Mouse (Mus musculus): ENCODE data around the gene Stx2. TPM values are rescaled to one million over a fixed set of nuclear protein-coding genes. Genes with fewer than 3 reads are reported as not detected.
"Not testable (repeated sequence)": the region's sequence is repeated elsewhere in the genome, so short reads cannot be mapped to it uniquely, and the experiment has no call there.

The Stx2 gene
- polyA plus RNA-seq, 1 experiment from 2014 or later = 31.5 TPM

GRCm38 (mm10) chr5:128981607-128982006 is 26.8 kb downstream of the Stx2 start:
- Histone ChIP-seq H3K27me3 (no peaks in the 10 kb centered on the region), H3K4me3 (replicated peaks) (no peak overlapping the region), H3K36me3 (peaks cover 18% of the 10 kb centered on the region), H3K9me3 (peaks cover 3% of the 10 kb centered on the region; the same call in 1 of the 2 replicates), H3K4me2 (no peak overlapping the region), H3K27ac (no peak overlapping the region), H3K9ac (replicated peaks) (no peak overlapping the region), H3K4me1 (replicated peaks) (no peaks in the 10 kb centered on the region)
- 28% methylated on average over 12 of the region's 12 CpGs for WGBS
- ATAC-seq (ENCODE audit: insufficient number of reproducible peaks, insufficient read depth, low FRiP score, low TSS enrichment, low read depth) = peak; percentile 77

- Histone ChIP-seq H3K27me3 (no peaks in the 10 kb centered on the region), H3K9ac (replicated peaks) (no peak overlapping the region), H3K4me2 (no peak overlapping the region), H3K36me3 (peaks cover 13% of the 10 kb centered on the region), H3K27ac (no peak overlapping the region), H3K4me1 (replicated peaks) (no peaks in the 10 kb centered on the region), H3K9me3 (peaks cover 3% of the 10 kb centered on the region; the same call in 1 of the 2 replicates), H3K4me3 (replicated peaks) (no peak overlapping the region)
- no peak for ATAC-seq (ENCODE audit: insufficient number of reproducible peaks, insufficient read depth, low FRiP score, low TSS enrichment, low read depth)
- 67% methylated on average over 7 of the region's 7 CpGs for WGBS
Observed at GRCm38 (mm10) chr5:128980857-128981256, 27.5 kb downstream of the Stx2 start.

- Histone ChIP-seq H3K27me3 (no peaks in the 10 kb centered on the region), H3K9ac (replicated peaks) (no peak overlapping the region), H3K4me1 (replicated peaks) (no peaks in the 10 kb centered on the region), H3K4me2 (no peak overlapping the region), H3K27ac (no peak overlapping the region), H3K36me3 (no peaks in the 10 kb centered on the region), H3K4me3 (replicated peaks) (no peak overlapping the region), H3K9me3 (peaks cover 3% of the 10 kb centered on the region; the same call in 1 of the 2 replicates)
- 98% methylated on average over 7 of the region's 7 CpGs for WGBS
- ATAC-seq (ENCODE audit: insufficient number of reproducible peaks, insufficient read depth, low FRiP score, low TSS enrichment, low read depth) = no peak
Observed at GRCm38 (mm10) chr5:128978957-128979356, 29.4 kb downstream of the Stx2 start.

GRCm38 (mm10) chr5:128977466-128977865 is 30.9 kb downstream of the Stx2 start:
- not testable (repeated sequence) for H3K4me1 ChIP-seq (replicated peaks); H3K9ac ChIP-seq (replicated peaks); H3K36me3 ChIP-seq; H3K27me3 ChIP-seq; H3K4me3 ChIP-seq (replicated peaks); H3K4me2 ChIP-seq; H3K27ac ChIP-seq; H3K9me3 ChIP-seq; ATAC-seq (ENCODE audit: insufficient number of reproducible peaks, insufficient read depth, low FRiP score, low TSS enrichment, low read depth)
- WGBS = 69% methylated on average over 1 of the region's 1 CpGs

GRCm38 (mm10) chr5:128976266-128976665 is 32.1 kb downstream of the Stx2 start:
- Histone ChIP-seq H3K27ac (no peak overlapping the region), H3K4me3 (replicated peaks) (no peak overlapping the region)
- WGBS = 25% methylated on average over 4 of the region's 4 CpGs

GRCm38 (mm10) chr5:128971298-128971697 is 37.1 kb downstream of the Stx2 start:
- Histone ChIP-seq H3K4me3 (replicated peaks) (no peak overlapping the region), H3K36me3 (no peaks in the 10 kb centered on the region), H3K9ac (replicated peaks) (0 out of 2 replicates have a peak overlapping the region, but pooled peaks have one; percentile 23), H3K27ac (no peak overlapping the region), H3K4me1 (replicated peaks) (no peaks in the 10 kb centered on the region), H3K27me3 (peaks cover 3% of the 10 kb centered on the region; the same call in 1 of the 2 replicates), H3K4me2 (peak overlapping the region; percentile 33; the same call in 1 of the 2 replicates), H3K9me3 (0 out of 2 replicates have a peak, but pooled peaks cover 8% of the 10 kb centered on the region)
- peak; percentile 26; the same call in 1 of the 2 replicates for ATAC-seq (ENCODE audit: insufficient number of reproducible peaks, insufficient read depth, low FRiP score, low TSS enrichment, low read depth)
- 15% methylated on average over 14 of the region's 14 CpGs for WGBS

More at GRCm38 (mm10) chr5:128976266-128976665, 32.1 kb downstream of the Stx2 start:
- H3K27me3 ChIP-seq = peaks cover 3% of the 10 kb centered on the region; the same call in 1 of the 2 replicates
- no peaks in the 10 kb centered on the region for H3K4me1 ChIP-seq (replicated peaks)
- no peaks in the 10 kb centered on the region for H3K36me3 ChIP-seq
- H3K4me2 ChIP-seq = no peak overlapping the region
- 0 out of 2 replicates have a peak, but pooled peaks have one; percentile 15 for ATAC-seq (ENCODE audit: insufficient number of reproducible peaks, insufficient read depth, low FRiP score, low TSS enrichment, low read depth)
- no peak overlapping the region for H3K9ac ChIP-seq (replicated peaks)
- H3K9me3 ChIP-seq = peaks cover 3% of the 10 kb centered on the region; the same call in 1 of the 2 replicates

GRCm38 (mm10) chr5:128970878-128971277 is 37.5 kb downstream of the Stx2 start:
- H3K27ac ChIP-seq = no peak overlapping the region
- WGBS = 66% methylated on average over 10 of the region's 10 CpGs
- H3K9me3 ChIP-seq = 0 out of 2 replicates have a peak, but pooled peaks cover 8% of the 10 kb centered on the region
- no peaks in the 10 kb centered on the region for H3K36me3 ChIP-seq
- ATAC-seq (ENCODE audit: insufficient number of reproducible peaks, insufficient read depth, low FRiP score, low TSS enrichment, low read depth) = no peak
- H3K27me3 ChIP-seq = peaks cover 3% of the 10 kb centered on the region; the same call in 1 of the 2 replicates
- H3K4me1 ChIP-seq (replicated peaks) = no peaks in the 10 kb centered on the region
- no peak overlapping the region for H3K9ac ChIP-seq (replicated peaks)
- H3K4me2 ChIP-seq = peak overlapping the region; percentile 33; the same call in 1 of the 2 replicates
- H3K4me3 ChIP-seq (replicated peaks) = no peak overlapping the region

GRCm38 (mm10) chr5:128964353-128964752 is 44.0 kb downstream of the Stx2 start:
- Histone ChIP-seq H3K27ac (no peak overlapping the region), H3K4me3 (replicated peaks) (no peak overlapping the region), H3K9ac (replicated peaks) (no peak overlapping the region), H3K9me3 (peaks cover 16% of the 10 kb centered on the region), H3K4me2 (no peak overlapping the region), H3K36me3 (no peaks in the 10 kb centered on the region), H3K27me3 (no peaks in the 10 kb centered on the region), H3K4me1 (replicated peaks) (no peaks in the 10 kb centered on the region)
- WGBS = 51% methylated on average over 4 of the region's 4 CpGs
- no peak for ATAC-seq (ENCODE audit: insufficient number of reproducible peaks, insufficient read depth, low FRiP score, low TSS enrichment, low read depth)

GRCm38 (mm10) chr5:128958916-128959315 is 49.5 kb downstream of the Stx2 start:
- Histone ChIP-seq H3K4me3 (replicated peaks) (no peak overlapping the region), H3K9ac (replicated peaks) (no peak overlapping the region), H3K4me2 (no peak overlapping the region), H3K4me1 (replicated peaks) (no peaks in the 10 kb centered on the region), H3K27ac (no peak overlapping the region), H3K36me3 (no peaks in the 10 kb centered on the region), H3K9me3 (peaks cover 24% of the 10 kb centered on the region), H3K27me3 (no peaks in the 10 kb centered on the region)
- no peak for ATAC-seq (ENCODE audit: insufficient number of reproducible peaks, insufficient read depth, low FRiP score, low TSS enrichment, low read depth)
- WGBS = 84% methylated on average over 3 of the region's 3 CpGs

GRCm38 (mm10) chr5:128954371-128954770 is 54.0 kb downstream of the Stx2 start:
- H3K27me3 ChIP-seq = peaks cover 44% of the 10 kb centered on the region
- H3K27ac ChIP-seq; H3K36me3 ChIP-seq; H3K4me2 ChIP-seq; H3K4me3 ChIP-seq (replicated peaks); ATAC-seq (ENCODE audit: insufficient number of reproducible peaks, insufficient read depth, low FRiP score, low TSS enrichment, low read depth); H3K9ac ChIP-seq (replicated peaks): not testable (repeated sequence)
- H3K9me3 ChIP-seq = peaks cover 12% of the 10 kb centered on the region
- WGBS = 88% methylated on average over 5 of the region's 5 CpGs
- H3K4me1 ChIP-seq (replicated peaks) = peaks cover 17% of the 10 kb centered on the region

- no peak for ATAC-seq (ENCODE audit: insufficient number of reproducible peaks, insufficient read depth, low FRiP score, low TSS enrichment, low read depth)
- Histone ChIP-seq H3K4me1 (replicated peaks) (peaks cover 17% of the 10 kb centered on the region), H3K36me3 (no peaks in the 10 kb centered on the region), H3K4me2 (peak within 1 kb of the TSS; percentile 77), H3K9me3 (peaks cover 12% of the 10 kb centered on the region), H3K9ac (replicated peaks) (peak within 1 kb of the TSS; percentile 47), H3K27ac (no peak within 1 kb of the TSS), H3K4me3 (replicated peaks) (peak within 1 kb of the TSS; percentile 41), H3K27me3 (peaks cover 44% of the 10 kb centered on the region)
- 11% methylated on average over 17 of the region's 17 CpGs for WGBS
Observed at GRCm38 (mm10) chr5:128953278-128954070, 54.9 kb downstream of the Stx2 start, which contains the start of gene Rimbp2. TSS of gene Rimbp2 (minus strand) at chr5:128953486.
